Mouse (Mus musculus) monocyte, adult 2 months (primary cell): ENCODE results near the gene Slc46a1.

ENCODE experiments used
- DNase-seq, 2 experiments: peaks; one replicate each; pipeline ENCODE4 v3.0.0; 2022; ENCODE audit warnings: low spot score in 2 of 2, low read depth in 1 of 2

Gene Slc46a1

GRCm38 (mm10) chr11:78454276-78454675 is 11.2 kb upstream of the Slc46a1 start:
- DNase-seq, result no peak

GRCm38 (mm10) chr11:78455308-78455707 is 10.2 kb upstream of the Slc46a1 start:
- peak in 1 of 2 experiments; percentile 26 for DNase-seq

GRCm38 (mm10) chr11:78458740-78459139 is 6.8 kb upstream of the Slc46a1 start:
- DNase-seq, result no peak

DNA sequence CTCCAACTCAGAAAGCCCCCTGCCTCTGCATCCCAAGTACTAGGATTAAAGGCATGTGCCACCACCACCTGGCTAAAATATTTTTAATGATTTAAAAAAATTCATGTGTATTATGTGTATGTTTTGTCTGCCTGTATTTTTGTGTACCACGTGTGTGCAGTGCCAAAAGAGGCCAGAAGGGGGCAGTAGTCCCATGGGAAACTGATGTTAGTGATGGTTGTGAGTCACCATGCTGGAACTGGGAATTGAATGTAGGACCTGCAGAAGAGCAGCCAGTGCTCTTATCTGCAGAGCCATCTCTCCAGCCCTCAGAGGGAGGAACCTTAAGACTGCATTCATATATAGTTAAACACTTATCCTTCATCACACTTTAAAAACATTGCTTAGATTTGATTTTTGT is 3.6 kb upstream of the Slc46a1 start:
- DNase-seq, result no peak

- DNase-seq, result no peak
Observed at GRCm38 (mm10) chr11:78462669-78463068, 2.8 kb upstream of the Slc46a1 start.

- DNase-seq, result no peak
Observed at GRCm38 (mm10) chr11:78463286-78464036, 2.0 kb upstream of the Slc46a1 start.

DNA sequence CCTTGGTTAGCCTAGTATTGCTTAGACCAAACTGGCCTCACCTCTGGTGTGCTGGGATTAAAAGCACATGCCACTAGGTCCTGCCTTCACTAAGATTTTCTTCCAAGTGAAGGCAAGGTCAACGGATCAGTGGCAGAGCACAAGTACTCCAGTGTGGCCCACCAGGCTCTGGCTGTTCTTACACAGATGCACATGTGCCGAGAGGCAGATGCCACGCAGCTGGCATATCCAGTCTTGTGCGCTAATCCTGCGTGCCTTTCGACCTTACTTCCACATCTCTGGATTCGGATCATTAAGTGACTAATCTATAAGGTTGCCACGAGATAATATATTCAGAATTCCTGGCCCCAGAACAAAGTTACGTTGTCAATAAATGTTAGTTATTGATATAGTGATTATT is 381 bp upstream of the Slc46a1 start:
- no peak for DNase-seq

DNA sequence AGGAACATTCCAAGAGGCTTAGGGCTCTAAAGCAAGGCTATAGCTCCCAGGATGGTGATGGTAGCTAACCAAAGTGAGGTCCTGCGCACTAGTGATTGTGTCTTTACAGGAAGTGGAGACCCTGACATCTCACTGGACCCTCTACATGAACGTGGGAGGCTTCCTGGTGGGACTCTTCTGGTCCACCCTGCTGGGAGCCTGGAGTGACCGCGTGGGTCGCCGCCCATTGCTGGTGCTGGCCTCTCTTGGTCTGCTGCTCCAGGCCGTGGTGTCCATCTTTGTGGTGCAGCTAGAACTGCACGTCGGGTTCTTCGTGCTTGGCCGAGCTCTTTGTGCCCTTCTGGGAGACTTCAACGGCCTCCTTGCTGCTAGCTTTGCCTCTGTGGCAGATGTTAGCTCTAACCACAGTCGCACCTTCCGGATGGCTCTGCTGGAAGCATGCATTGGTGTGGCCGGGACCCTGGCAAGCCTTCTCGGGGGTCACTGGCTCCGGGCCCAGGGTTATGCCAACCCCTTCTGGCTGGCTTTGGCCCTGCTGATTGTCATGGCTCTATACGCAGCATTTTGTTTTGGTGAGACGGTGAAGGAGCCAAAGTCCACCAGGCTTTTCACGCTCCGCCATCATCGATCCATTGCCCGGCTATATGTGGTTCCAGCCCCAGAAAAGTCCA is 880 bp downstream of the Slc46a1 start:
- no peak for DNase-seq

DNA sequence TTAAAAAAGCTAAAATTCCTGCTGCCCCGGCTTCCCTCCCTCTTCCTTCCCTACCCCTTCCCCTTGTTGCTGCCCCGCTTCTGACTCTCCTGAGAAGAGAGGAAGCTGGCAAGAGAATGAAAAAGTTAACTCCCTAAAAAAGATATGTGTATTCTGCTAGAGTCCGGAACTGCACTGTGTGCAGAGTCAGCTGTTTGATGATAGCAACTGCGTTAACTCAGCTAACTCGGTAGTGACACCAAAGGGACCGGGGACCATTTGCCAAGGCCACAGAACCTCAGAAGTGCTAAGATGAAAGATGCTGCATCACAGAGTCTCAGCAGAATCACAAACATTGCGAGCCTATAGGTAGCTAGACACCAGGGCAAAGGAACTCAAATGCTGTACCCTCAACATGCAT is 2.0 kb downstream of the Slc46a1 start:
- no peak for DNase-seq

DNA sequence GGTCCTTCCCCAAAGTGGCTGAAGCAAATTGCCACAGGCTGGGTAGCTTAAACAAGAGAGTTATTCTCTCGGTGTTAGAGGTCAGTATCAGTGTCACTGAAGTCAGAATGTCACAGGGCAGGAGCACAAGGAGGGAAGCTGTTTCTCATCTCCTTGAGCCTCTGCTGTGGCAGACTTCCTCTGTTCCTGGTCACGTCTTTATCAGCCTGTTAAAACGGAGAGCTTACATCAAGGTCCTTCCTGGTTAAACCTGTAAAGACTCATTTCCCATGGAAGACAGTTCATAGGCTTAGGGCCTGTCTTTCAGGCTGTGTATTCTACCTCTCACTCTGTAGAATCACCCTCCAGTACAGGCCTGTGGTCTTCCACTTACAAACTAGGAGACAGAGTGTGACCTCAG is 2.4 kb downstream of the Slc46a1 start:
- no peak for DNase-seq

DNA sequence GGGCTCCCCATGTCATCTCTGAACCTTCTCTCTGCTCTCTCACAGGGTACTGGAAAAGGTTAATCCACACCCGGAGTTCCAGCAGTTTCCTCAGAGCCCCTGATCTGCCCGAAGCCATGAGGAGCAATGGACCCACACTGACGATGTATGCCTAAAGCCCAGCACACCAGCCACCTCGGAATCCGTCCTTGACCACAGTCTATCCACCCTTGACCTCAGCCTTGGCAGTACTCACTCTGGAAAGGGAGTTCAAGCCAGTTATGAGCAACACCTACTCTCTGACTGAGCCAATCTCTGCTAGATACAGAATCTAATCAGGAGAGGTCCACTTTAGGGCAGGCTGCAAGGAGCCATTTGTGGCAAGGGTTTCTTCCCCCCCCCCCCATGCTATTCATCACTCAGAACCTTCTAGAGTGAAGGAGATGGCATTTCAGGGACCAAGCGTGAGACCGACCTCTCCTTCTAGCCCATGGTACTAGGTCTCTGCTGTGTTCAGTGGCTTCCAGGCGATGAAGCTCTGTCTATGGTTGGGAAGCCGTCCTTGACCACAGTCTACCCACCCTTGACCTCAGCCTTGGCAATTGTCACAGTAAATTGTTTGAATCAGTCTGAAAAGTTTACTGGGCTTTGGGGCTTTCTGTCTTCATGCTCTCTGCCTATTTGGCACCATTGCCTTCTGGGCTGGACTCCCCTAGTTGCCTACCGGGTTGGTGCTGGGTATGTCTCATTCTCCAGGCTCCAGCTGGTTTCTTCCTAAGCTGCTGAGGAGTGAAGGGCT is 6.0 kb downstream of the Slc46a1 start:
- DNase-seq, result no peak

DNA sequence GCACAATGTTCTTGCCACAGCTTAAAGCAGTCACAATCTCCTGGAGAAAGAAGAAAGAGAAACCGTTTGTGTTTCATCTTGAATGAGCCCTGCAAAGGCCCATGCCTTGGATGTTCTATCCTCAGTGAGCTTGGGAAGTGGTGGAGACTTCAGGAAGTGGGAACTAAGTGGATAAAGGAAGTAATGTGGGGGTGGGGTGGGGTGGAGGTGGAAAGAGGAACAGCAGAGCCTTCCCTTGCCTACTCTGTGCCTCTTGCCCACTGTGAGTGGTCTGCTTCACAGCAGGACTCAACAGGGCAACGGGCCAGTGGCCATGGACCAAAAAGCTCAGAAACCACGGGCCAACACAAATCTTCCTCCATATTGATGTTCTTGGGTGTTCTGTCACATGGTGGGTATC is 9.8 kb downstream of the Slc46a1 start:
- DNase-seq, result no peak

DNA sequence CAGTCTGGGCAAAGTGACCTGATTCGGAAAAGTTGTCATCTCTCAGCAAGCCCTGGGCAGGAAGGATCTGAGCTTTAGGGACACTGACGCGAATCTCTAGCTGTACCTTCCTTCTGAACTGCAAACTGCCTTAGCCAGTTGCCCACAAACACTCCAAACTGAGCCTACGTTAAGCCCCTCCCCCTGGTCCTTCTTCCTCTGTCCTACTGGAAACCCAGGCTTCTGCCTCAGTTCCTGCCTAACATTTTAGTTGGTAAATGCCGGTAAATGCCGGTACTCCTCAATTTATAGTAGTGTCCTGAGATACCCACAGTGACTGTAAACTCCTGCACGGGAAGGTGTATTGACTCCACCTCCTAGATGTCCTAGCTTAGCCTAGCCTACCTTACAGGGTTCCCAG is 18.1 kb downstream of the Slc46a1 start:
- DNase-seq, result no peak

DNA sequence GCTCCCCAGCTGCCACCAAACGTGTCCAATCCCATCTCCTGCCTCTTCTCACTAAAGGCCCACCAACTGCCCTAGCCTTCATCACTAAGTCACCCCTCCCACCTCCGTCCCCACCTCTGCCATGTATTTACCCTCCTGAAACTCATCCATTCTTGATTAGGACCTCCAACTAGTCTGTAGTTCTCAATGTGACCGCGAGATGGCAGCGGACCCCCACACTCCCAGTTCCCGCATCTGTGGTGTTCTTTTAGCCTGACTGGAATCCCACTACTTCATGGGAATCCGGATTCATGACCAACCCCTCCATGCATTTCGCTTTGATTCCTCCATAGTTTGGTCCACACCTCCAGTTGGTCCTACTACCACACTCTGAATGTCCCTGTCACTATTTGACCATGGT is 22.7 kb downstream of the Slc46a1 start:
- peak in 1 of 2 experiments; percentile 48 for DNase-seq

DNA sequence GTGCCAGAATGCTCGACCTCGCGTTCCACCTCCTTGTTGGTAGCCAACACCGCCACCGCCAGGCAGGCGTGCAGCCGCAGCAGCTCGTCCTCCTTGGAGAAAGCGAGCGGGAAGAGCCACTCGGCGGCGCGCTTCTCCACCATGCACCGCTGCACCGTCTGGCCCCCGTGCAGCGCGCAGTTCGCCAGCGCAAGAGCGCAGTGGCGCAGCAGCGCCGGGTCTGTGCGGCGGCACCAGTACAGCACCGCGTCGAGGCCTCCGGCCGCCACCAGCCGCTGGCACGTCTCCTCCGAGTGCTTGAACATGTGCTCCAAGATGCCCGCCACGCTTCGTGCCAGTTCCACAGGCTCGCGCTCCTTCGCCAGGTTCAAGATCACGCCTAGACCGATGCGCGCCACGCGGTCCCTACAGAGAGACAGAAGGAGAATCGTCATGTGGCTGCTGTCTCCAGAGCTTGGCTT is 25.3 kb downstream of the Slc46a1 start:
- DNase-seq, result no peak

- DNase-seq, result no peak
Observed at GRCm38 (mm10) chr11:78495904-78496303, 30.4 kb downstream of the Slc46a1 start.

DNA sequence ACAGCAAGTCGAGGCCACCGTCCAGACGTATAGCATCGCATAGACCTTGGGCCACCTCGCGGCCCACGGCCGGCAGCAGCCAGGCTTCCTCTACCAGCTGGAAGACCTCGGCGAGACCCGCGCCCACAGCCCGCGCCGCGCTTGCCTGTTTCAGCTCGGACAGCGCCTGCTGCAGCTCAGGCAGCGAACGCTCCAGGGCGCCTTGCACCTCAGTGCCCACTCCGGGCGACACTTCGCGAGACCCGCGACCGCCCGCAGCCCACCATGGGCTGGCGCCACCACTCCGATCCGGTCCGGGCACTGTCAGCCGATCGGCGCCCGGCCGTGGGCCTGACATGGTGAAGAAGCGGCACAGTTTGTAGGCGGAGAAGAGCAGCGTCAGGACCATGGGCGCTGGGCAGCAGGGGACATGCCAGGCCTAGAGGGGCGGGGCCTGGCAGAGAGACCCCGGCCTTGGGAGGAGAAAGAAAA is 31.6 kb downstream of the Slc46a1 start:
- no peak for DNase-seq

DNA sequence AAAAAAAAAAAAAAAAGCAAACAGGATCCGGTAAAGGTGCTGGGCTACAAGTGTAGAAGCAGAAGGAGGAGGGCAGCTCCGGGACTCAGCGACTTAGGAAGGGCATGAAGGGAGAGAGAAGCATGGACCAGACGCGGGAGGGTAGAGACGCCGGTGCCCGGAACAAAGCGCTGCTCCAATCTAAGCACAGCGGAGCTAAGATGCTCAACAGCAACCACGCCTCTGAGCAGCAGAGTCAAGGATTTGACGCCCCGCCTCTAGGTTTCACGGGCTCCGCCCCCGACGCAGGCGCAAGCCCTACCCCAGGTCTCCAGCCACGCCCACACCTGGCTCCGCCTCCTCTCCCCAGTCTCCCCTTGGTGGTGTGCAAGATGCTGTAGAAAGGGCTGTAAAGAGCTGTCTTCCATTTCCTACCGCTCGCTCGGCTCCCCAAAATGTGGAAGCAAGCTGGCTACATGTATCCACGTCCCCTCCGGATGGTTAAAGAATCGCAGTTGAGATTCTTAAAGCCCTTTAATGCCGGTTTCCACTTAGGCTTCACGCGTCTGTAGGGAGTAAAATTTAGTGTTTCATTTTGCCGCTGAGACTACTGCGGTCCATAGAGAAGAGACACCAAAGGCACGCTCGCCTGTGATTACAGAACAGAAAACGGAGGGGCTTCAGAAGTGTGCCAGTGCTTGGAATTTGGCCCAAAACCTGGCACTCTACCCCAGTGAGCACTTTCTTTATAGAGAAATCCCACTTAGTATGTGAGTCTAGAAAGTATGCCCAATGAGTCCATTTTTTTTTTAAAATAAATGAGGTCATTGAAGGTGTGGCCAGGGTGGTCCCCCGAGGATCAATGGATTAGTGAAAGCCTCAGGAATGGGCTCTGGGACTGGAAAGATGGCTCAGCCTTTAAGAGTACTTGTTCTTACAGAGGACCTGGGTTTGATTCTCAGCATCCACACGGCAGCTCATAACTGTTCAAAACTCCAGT is 32.3 kb downstream of the Slc46a1 start, which contains the start of gene Sarm1:
Gene Sarm1, minus strand, starts transcription at position 211 of the 979 bp plus-strand sequence.
- DNase-seq, result peak; percentile 83

- DNase-seq, result no peak
Observed at GRCm38 (mm10) chr11:78499004-78499403, 33.5 kb downstream of the Slc46a1 start, which contains the start of gene Vtn. Vtn (plus strand) TSS chr11:78499091.

DNA sequence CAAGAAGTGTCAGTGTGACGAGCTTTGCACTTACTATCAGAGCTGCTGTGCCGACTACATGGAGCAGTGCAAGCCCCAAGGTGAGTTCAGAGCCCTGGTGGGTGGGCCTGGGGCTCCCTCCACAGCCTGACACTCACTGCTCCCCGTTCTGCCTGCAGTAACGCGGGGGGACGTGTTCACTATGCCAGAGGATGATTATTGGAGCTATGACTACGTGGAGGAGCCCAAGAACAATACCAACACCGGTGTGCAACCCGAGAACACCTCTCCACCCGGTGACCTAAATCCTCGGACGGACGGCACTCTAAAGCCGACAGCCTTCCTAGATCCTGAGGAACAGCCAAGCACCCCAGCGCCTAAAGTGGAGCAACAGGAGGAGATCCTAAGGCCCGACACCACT is 34.0 kb downstream of the Slc46a1 start:
- DNase-seq, result no peak
